Mouse (Mus musculus): ENCODE data around the gene Zranb1. TPM values are rescaled to one million over a fixed set of nuclear protein-coding genes. Genes with fewer than 3 reads are reported as not detected.

Zranb1 gene
- polyA plus RNA-seq, 1 experiment from 2014 or later: 12.7 TPM

- H3K9me3 ChIP-seq: no peaks in the 10 kb centered on the region
- ATAC-seq (ENCODE audit: insufficient read depth, low FRiP score, low read depth): no peak
- no peak overlapping the region for H3K4me3 ChIP-seq (replicated peaks)
- no peak overlapping the region for H3K9ac ChIP-seq
- H3K27me3 ChIP-seq (replicated peaks): no peaks in the 10 kb centered on the region
- H3K4me2 ChIP-seq: no peak overlapping the region
- WGBS: 83% methylated on average over 1 of the region's 1 CpGs
- H3K4me1 ChIP-seq: no peaks in the 10 kb centered on the region
- no peak overlapping the region for H3K27ac ChIP-seq
- H3K36me3 ChIP-seq: no peaks in the 10 kb centered on the region
These were observed 37.6 kb upstream of the Zranb1 start for GRCm38 (mm10) chr7:132893336-132893735.

- WGBS: 55% methylated on average over 7 of the region's 7 CpGs
- H3K27ac ChIP-seq: no peak overlapping the region
- no peak overlapping the region for H3K9ac ChIP-seq
- H3K4me1 ChIP-seq: no peaks in the 10 kb centered on the region
- H3K36me3 ChIP-seq: no peaks in the 10 kb centered on the region
- no peaks in the 10 kb centered on the region for H3K9me3 ChIP-seq
- no peak overlapping the region for H3K4me2 ChIP-seq
- H3K27me3 ChIP-seq (replicated peaks): no peaks in the 10 kb centered on the region
- no peak for ATAC-seq (ENCODE audit: insufficient read depth, low FRiP score, low read depth)
- H3K4me3 ChIP-seq (replicated peaks): no peak overlapping the region
These were observed 35.9 kb upstream of the Zranb1 start for GRCm38 (mm10) chr7:132894841-132895555.

- no peak overlapping the region for H3K4me3 ChIP-seq (replicated peaks)
- H3K4me1 ChIP-seq: no peaks in the 10 kb centered on the region
- no peak overlapping the region for H3K9ac ChIP-seq
- no peaks in the 10 kb centered on the region for H3K9me3 ChIP-seq
- ATAC-seq (ENCODE audit: insufficient read depth, low FRiP score, low read depth): no peak
- H3K27me3 ChIP-seq (replicated peaks): no peaks in the 10 kb centered on the region
- no peak overlapping the region for H3K4me2 ChIP-seq
- WGBS: 91% methylated on average over 9 of the region's 9 CpGs
- no peak overlapping the region for H3K27ac ChIP-seq
- H3K36me3 ChIP-seq: no peaks in the 10 kb centered on the region
These were observed 34.6 kb upstream of the Zranb1 start for GRCm38 (mm10) chr7:132896206-132896815.

- H3K4me2 ChIP-seq: no peak overlapping the region
- no peaks in the 10 kb centered on the region for H3K9me3 ChIP-seq
- no peaks in the 10 kb centered on the region for H3K4me1 ChIP-seq
- no peak overlapping the region for H3K4me3 ChIP-seq (replicated peaks)
- H3K27me3 ChIP-seq (replicated peaks): no peaks in the 10 kb centered on the region
- 84% methylated on average over 10 of the region's 10 CpGs for WGBS
- no peaks in the 10 kb centered on the region for H3K36me3 ChIP-seq
- H3K9ac ChIP-seq: no peak overlapping the region
- no peak for ATAC-seq (ENCODE audit: insufficient read depth, low FRiP score, low read depth)
- H3K27ac ChIP-seq: no peak overlapping the region
These were observed 33.7 kb upstream of the Zranb1 start for GRCm38 (mm10) chr7:132897258-132897657.

GRCm38 (mm10) chr7:132898234-132898633 is 32.7 kb upstream of the Zranb1 start:
- Histone ChIP-seq H3K9ac (no peak overlapping the region), H3K36me3 (no peaks in the 10 kb centered on the region), H3K9me3 (no peaks in the 10 kb centered on the region), H3K27ac (no peak overlapping the region), H3K27me3 (replicated peaks) (no peaks in the 10 kb centered on the region), H3K4me3 (replicated peaks) (no peak overlapping the region), H3K4me1 (no peaks in the 10 kb centered on the region), H3K4me2 (no peak overlapping the region)
- no peak for ATAC-seq (ENCODE audit: insufficient read depth, low FRiP score, low read depth)
- 85% methylated on average over 2 of the region's 2 CpGs for WGBS

GRCm38 (mm10) chr7:132900826-132901531 is 30.0 kb upstream of the Zranb1 start:
- Histone ChIP-seq H3K36me3 (no peaks in the 10 kb centered on the region), H3K9me3 (no peaks in the 10 kb centered on the region), H3K9ac (no peak overlapping the region), H3K4me3 (replicated peaks) (no peak overlapping the region), H3K27ac (0 out of 2 replicates have a peak overlapping the region, but pooled peaks have one; percentile 8), H3K4me1 (no peaks in the 10 kb centered on the region), H3K27me3 (replicated peaks) (no peaks in the 10 kb centered on the region), H3K4me2 (no peak overlapping the region)
- peak; percentile 83 for ATAC-seq (ENCODE audit: insufficient read depth, low FRiP score, low read depth)
- 57% methylated on average over 2 of the region's 2 CpGs for WGBS

- H3K4me3 ChIP-seq (replicated peaks): no peak overlapping the region
- no peak overlapping the region for H3K4me2 ChIP-seq
- H3K27ac ChIP-seq: no peak overlapping the region
- WGBS: 63% methylated on average over 3 of the region's 3 CpGs
- no peaks in the 10 kb centered on the region for H3K36me3 ChIP-seq
- no peaks in the 10 kb centered on the region for H3K4me1 ChIP-seq
- H3K9ac ChIP-seq: no peak overlapping the region
- no peaks in the 10 kb centered on the region for H3K9me3 ChIP-seq
- no peak for ATAC-seq (ENCODE audit: insufficient read depth, low FRiP score, low read depth)
- H3K27me3 ChIP-seq (replicated peaks): no peaks in the 10 kb centered on the region
These were observed 27.1 kb upstream of the Zranb1 start for GRCm38 (mm10) chr7:132903796-132904195.

GRCm38 (mm10) chr7:132921971-132922370 is 9.0 kb upstream of the Zranb1 start:
- H3K9me3 ChIP-seq: no peaks in the 10 kb centered on the region
- H3K4me2 ChIP-seq: no peak overlapping the region
- WGBS: 53% methylated on average over 3 of the region's 3 CpGs
- no peaks in the 10 kb centered on the region for H3K36me3 ChIP-seq
- no peak overlapping the region for H3K27ac ChIP-seq
- no peaks in the 10 kb centered on the region for H3K4me1 ChIP-seq
- no peak overlapping the region for H3K4me3 ChIP-seq (replicated peaks)
- no peak for ATAC-seq (ENCODE audit: insufficient read depth, low FRiP score, low read depth)
- H3K27me3 ChIP-seq (replicated peaks): no peaks in the 10 kb centered on the region
- H3K9ac ChIP-seq: no peak overlapping the region

GRCm38 (mm10) chr7:132925227-132925626 is 5.7 kb upstream of the Zranb1 start:
- no peak overlapping the region for H3K9ac ChIP-seq
- no peak overlapping the region for H3K27ac ChIP-seq
- no peak overlapping the region for H3K4me2 ChIP-seq
- H3K27me3 ChIP-seq (replicated peaks): no peaks in the 10 kb centered on the region
- no peaks in the 10 kb centered on the region for H3K36me3 ChIP-seq
- H3K9me3 ChIP-seq: no peaks in the 10 kb centered on the region
- H3K4me1 ChIP-seq: no peaks in the 10 kb centered on the region
- WGBS: 81% methylated on average over 2 of the region's 2 CpGs
- ATAC-seq (ENCODE audit: insufficient read depth, low FRiP score, low read depth): no peak; the same call in 1 of the 2 replicates
- no peak overlapping the region for H3K4me3 ChIP-seq (replicated peaks)

GRCm38 (mm10) chr7:132927201-132927600 is 3.7 kb upstream of the Zranb1 start:
- no peak overlapping the region for H3K9ac ChIP-seq
- no peaks in the 10 kb centered on the region for H3K36me3 ChIP-seq
- H3K4me2 ChIP-seq: no peak overlapping the region
- WGBS: 54% methylated on average over 3 of the region's 3 CpGs
- H3K9me3 ChIP-seq: no peaks in the 10 kb centered on the region
- no peaks in the 10 kb centered on the region for H3K27me3 ChIP-seq (replicated peaks)
- H3K27ac ChIP-seq: no peak overlapping the region
- H3K4me3 ChIP-seq (replicated peaks): no peak overlapping the region
- no peak for ATAC-seq (ENCODE audit: insufficient read depth, low FRiP score, low read depth)
- H3K4me1 ChIP-seq: no peaks in the 10 kb centered on the region

GRCm38 (mm10) chr7:132930055-132930454 is 887 bp upstream of the Zranb1 start:
- no peak for ATAC-seq (ENCODE audit: insufficient read depth, low FRiP score, low read depth)
- Histone ChIP-seq H3K4me3 (replicated peaks) (peak overlapping the region; percentile 87), H3K9me3 (no peaks in the 10 kb centered on the region), H3K27ac (no peak overlapping the region), H3K4me2 (peak overlapping the region; percentile 60), H3K36me3 (no peaks in the 10 kb centered on the region), H3K9ac (no peak overlapping the region), H3K27me3 (replicated peaks) (no peaks in the 10 kb centered on the region), H3K4me1 (peaks cover 4% of the 10 kb centered on the region; the same call in 1 of the 2 replicates)
- 83% methylated on average over 5 of the region's 5 CpGs for WGBS

Data from stomach, embryonic 15.5 days (tissue).